Mouse (Mus musculus) neural tube, embryonic 15.5 days (tissue): ENCODE data around the gene Slbp. TPM values are rescaled to one million over a fixed set of nuclear protein-coding genes. Genes with fewer than 3 reads are reported as not detected.

Experiments
- ATAC-seq: fragments of 200-750 bp; cut with Nextera tagmentation; 2 replicates; pipeline ENCODE4 v1.8.0; 2017; ENCODE audit warnings: mild to moderate bottlenecking, moderate TSS enrichment, moderate library complexity; ENCODE audit not compliant: low FRiP score
- H3K27ac ChIP-seq: fragments of 300-500 bp; sonication (generic); replicated peaks from 2 replicates; pipeline ENCODE4 v1.5.1; 2015; ENCODE audit warnings: mild to moderate bottlenecking, inconsistent platforms
- H3K27me3 ChIP-seq: fragments of 300-500 bp; sonication (generic); replicated peaks from 2 replicates; pipeline ENCODE4 v1.6.1; 2015; ENCODE audit warnings: inconsistent platforms
- H3K36me3 ChIP-seq: fragments of 300-500 bp; sonication (generic); 2 replicates; pipeline ENCODE4 v1.6.1; 2015; ENCODE audit warnings: inconsistent platforms
- H3K4me1 ChIP-seq: fragments of 300-500 bp; sonication (generic); 2 replicates; pipeline ENCODE4 v1.6.1; 2015; ENCODE audit warnings: inconsistent platforms
- H3K4me2 ChIP-seq: fragments of 300-500 bp; sonication (generic); 2 replicates; pipeline ENCODE4 v1.6.1; 2015; ENCODE audit warnings: inconsistent platforms, mild to moderate bottlenecking, moderate library complexity
- H3K4me3 ChIP-seq: fragments of 300-500 bp; sonication (generic); replicated peaks from 2 replicates; pipeline ENCODE4 v1.5.1; 2015; ENCODE audit warnings: mild to moderate bottlenecking, inconsistent platforms
- H3K9ac ChIP-seq: fragments of 300-500 bp; sonication (generic); replicated peaks from 2 replicates; pipeline ENCODE4 v1.6.1; 2015; ENCODE audit warnings: mild to moderate bottlenecking, inconsistent platforms
- H3K9me3 ChIP-seq: fragments of 300-500 bp; sonication (generic); replicated peaks from 2 replicates; pipeline ENCODE4 v1.6.1; 2016; ENCODE audit warnings: inconsistent platforms
- WGBS: fragments of 180-500 bp; shearing (Covaris S2); methylation state at CpG from one replicate; pipeline ENCODE4 v1.1.7; 2015; ENCODE audit warnings: mixed read lengths; 5-methylcytosine and 5-hydroxymethylcytosine counted together
- polyA plus RNA-seq: library from polyadenylated mRNA; unstranded; fragments of >200 nt; fragmentation: Nextera tagmentation; extraction: Ambion mirVana; gene quantifications from 2 replicates; pipeline ENCODE4 v1.2.1, GENCODE M21; 2015

The Slbp gene
- polyA plus RNA-seq = 120 and 157 TPM in 2 replicates

DNA sequence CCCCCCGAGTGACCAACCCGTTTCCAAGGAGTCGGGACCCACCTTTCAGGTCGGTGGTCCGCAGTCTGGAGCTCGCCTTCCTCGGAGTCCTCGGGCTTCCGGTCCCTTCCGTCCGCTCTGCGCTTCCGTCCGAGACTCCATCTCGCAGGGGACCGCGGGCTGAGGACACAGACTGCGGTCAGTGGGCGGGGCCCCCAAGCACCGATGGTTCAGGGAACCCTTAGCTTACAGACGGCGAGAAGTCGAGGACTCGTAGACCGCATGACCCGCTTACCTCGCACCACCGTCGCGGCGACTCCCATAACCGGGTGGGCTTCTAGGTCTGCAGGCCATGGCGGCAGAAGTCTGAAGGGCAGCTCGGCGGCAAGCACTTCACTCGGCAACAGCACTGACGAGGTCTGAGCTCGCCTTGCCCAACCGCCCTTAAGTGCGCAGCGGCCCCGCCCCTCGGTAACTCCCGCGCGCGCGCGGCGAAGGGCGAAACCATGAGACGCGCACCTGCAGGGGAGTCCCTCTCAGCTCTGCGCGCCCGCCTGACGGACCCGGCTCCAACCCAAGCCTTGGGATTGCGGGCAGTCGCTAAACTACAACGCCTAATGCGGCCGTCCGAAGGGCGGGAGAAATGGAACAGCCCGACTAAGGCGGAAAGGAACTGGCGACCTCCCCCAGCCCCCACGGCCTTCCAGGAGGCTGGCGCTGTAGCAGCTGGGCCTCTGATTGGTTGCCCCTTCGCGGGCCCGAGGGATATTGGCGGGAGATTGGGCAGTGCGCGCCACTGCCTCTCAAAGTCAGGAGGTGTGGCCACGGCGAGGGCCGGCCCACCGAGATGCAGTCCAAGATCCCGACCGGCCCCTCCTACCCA, at the start of gene Slbp:
Gene Slbp (minus strand): TSS at position 654 of the 862 bp plus-strand sequence.
- WGBS = under 1% methylated on average over 82 of the region's 82 CpGs

DNA sequence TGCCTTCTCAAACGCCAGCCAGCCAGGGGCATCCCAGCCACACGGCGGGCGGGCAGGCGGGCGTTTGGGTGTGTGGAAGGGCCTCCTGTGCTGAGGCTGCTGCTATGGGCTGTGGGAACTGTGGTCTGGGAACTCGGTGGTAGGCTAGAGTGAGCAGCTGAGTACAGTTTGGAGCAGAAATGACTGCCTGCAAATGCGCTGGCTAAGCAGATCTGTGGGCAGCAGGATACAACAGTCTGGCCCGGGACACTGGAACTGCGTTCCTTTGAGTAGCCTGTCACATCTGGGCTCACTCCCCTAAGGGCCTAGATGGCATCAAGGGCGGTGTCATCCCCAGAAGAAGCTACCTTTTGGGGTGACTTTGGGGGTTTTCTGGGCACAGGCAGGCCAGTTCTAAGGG, 49.5 kb upstream of the Slbp start:
- no peaks in the 10 kb centered on the region for H3K9me3 ChIP-seq
- H3K27ac ChIP-seq = 0 out of 2 replicates have a peak overlapping the region, but pooled peaks have one; percentile 5
- 84% methylated on average over 11 of the region's 11 CpGs for WGBS
- H3K4me3 ChIP-seq = no peak overlapping the region
- H3K4me2 ChIP-seq = no peak overlapping the region
- no peak overlapping the region for H3K9ac ChIP-seq
- no peaks in the 10 kb centered on the region for H3K36me3 ChIP-seq
- no peaks in the 10 kb centered on the region; the same call in 1 of the 2 replicates for H3K27me3 ChIP-seq
- no peak for ATAC-seq
- H3K4me1 ChIP-seq = peaks cover 46% of the 10 kb centered on the region

More for the DNA sequence above, at the start of gene Slbp:
- Histone ChIP-seq H3K27me3 (no peaks in the 10 kb centered on the region), H3K4me2 (peak within 1 kb of the TSS; percentile 68), H3K4me1 (peaks cover 50% of the 10 kb centered on the region), H3K36me3 (peaks cover 32% of the 10 kb centered on the region), H3K27ac (peak within 1 kb of the TSS; percentile 99), H3K9me3 (no peaks in the 10 kb centered on the region), H3K4me3 (peak within 1 kb of the TSS; percentile 85), H3K9ac (peak within 1 kb of the TSS; percentile 85)
- ATAC-seq = peak; percentile 95

DNA sequence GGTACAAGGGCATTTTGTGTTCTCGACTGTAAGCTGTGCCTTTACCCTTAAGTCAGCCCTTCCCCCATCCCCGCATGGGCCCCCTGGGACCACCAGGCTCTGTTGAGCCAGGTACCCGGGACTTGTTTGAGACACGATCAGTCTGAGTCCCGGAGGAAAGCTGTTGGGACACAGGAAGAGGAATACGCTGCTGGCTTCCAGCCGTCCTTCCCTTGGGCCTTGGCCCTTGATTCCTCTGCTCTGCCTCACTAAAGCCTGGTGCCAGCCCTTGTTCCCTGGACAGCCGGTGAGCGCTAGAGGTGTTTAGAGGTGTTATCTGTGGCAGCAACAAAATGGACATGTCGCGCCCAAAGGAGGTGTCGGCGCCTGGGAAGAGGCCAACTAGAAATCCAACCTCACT, 47.6 kb upstream of the Slbp start:
- Histone ChIP-seq H3K4me3 (no peak overlapping the region), H3K27ac (no peak overlapping the region), H3K27me3 (peaks cover 9% of the 10 kb centered on the region), H3K4me1 (peaks cover 55% of the 10 kb centered on the region), H3K9me3 (no peaks in the 10 kb centered on the region), H3K4me2 (no peak overlapping the region), H3K9ac (no peak overlapping the region), H3K36me3 (no peaks in the 10 kb centered on the region)
- 62% methylated on average over 13 of the region's 13 CpGs for WGBS
- no peak for ATAC-seq

DNA sequence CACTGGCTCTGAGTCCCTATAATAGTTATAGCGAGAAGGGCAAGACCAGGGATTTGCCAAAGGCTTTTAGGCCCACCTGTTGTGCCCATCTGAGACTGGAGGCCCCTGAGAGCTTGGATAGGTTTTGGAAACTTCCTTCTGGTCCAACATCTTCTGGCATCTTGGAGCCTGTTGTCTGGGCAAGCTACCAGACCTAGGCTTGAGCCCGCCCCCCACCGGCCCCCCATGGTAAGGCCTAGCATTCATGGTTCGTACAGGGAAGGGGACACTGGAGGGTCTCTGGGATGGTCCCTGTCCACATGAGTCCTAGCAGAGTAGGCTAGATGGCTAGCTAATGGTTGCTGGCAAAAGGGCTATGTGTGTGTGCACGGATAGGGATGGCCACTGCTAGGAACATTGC, 46.3 kb upstream of the Slbp start:
- H3K4me2 ChIP-seq = no peak overlapping the region
- no peaks in the 10 kb centered on the region for H3K9me3 ChIP-seq
- H3K4me1 ChIP-seq = peaks cover 56% of the 10 kb centered on the region
- no peak overlapping the region for H3K9ac ChIP-seq
- 83% methylated on average over 5 of the region's 5 CpGs for WGBS
- H3K36me3 ChIP-seq = no peaks in the 10 kb centered on the region
- H3K4me3 ChIP-seq = no peak overlapping the region
- H3K27ac ChIP-seq = peak overlapping the region; percentile 56; the same call in 1 of the 2 replicates
- peaks cover 18% of the 10 kb centered on the region for H3K27me3 ChIP-seq
- no peak for ATAC-seq

DNA sequence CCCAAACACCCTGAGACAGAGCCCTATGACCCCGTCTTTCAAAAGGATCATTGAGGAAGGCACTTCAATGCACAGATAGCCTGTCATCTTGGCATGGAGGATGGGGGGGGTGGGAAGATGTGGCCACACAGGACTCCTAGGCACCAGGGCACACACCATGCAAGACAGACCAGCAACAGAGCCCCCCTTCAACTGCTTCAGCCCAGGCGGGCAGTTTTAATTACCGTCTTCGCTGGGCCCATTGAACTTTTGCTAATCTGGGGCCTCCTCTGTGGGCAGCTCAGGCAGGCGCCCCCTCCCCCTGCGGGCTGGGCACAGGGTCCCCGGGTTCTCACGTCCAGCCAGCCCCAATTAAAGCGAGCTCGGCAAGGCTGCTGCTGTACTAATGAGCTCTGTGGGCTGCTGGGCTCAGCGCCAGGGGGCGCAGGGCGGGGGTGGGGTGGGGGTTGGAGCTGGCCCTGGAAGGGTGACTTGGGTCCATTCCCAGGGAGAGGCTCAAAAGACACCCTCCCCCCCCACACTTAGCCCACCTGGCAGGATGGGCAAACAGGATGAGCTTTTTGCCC, 45.7 kb upstream of the Slbp start:
- Histone ChIP-seq H3K9me3 (no peaks in the 10 kb centered on the region), H3K4me3 (no peak overlapping the region), H3K9ac (no peak overlapping the region), H3K4me1 (peaks cover 56% of the 10 kb centered on the region), H3K36me3 (no peaks in the 10 kb centered on the region), H3K4me2 (no peak overlapping the region), H3K27ac (peak overlapping the region; percentile 56), H3K27me3 (peaks cover 22% of the 10 kb centered on the region)
- peak; percentile 42 for ATAC-seq
- WGBS = 22% methylated on average over 12 of the region's 13 CpGs

DNA sequence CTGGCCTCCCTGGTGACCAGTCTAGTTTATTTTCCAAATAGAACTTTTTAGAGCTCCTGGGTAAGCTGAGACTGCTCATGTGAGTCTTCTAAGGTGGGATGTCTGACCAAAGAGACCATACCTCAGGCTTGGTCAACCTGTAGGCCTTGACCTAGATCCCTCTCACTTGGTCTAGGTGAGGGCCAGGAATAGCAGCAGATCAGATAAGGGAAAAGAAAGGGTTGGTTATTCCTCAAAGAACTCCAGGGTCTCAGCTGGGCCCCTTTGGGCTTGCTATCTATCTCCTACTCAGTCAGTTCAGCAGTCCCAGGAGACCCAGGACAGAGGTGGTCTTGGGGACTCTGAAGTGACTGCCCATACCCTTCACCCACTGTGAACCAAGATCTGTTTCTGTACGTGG, 45.2 kb upstream of the Slbp start:
- H3K4me1 ChIP-seq = peaks cover 59% of the 10 kb centered on the region
- peak overlapping the region; percentile 52 for H3K27ac ChIP-seq
- WGBS = 33% methylated on average over 1 of the region's 1 CpGs

DNA sequence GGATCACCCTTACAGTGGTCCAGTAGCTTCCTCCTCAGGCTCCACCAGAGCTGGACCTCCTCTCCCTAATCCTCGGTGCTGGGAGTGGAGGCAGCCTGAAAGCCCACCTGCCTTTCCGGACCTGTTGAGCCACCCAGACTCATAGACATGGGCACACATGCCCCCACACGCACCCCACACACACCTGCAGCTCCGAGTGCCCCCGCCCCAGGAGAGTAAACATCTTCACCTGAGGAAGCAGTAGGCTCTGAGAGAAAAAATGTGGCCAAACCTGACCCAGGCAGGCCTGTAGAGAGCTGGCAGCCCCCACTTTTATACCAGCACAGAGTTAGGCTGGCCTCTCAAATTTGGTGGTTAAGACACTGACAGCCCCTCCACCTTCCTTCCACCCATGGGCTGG, 44.1 kb upstream of the Slbp start:
- 64% methylated on average over 5 of the region's 5 CpGs for WGBS
- Histone ChIP-seq H3K9ac (no peak overlapping the region), H3K36me3 (no peaks in the 10 kb centered on the region), H3K27me3 (peaks cover 28% of the 10 kb centered on the region), H3K27ac (no peak overlapping the region), H3K4me1 (peaks cover 66% of the 10 kb centered on the region), H3K4me2 (no peak overlapping the region), H3K4me3 (no peak overlapping the region), H3K9me3 (no peaks in the 10 kb centered on the region)
- no peak for ATAC-seq

More for the DNA sequence above, 45.2 kb upstream of the Slbp start:
- H3K4me3 ChIP-seq = no peak overlapping the region
- H3K9me3 ChIP-seq = no peaks in the 10 kb centered on the region
- peaks cover 24% of the 10 kb centered on the region for H3K27me3 ChIP-seq
- H3K36me3 ChIP-seq = no peaks in the 10 kb centered on the region
- ATAC-seq = no peak
- H3K9ac ChIP-seq = no peak overlapping the region
- no peak overlapping the region for H3K4me2 ChIP-seq

DNA sequence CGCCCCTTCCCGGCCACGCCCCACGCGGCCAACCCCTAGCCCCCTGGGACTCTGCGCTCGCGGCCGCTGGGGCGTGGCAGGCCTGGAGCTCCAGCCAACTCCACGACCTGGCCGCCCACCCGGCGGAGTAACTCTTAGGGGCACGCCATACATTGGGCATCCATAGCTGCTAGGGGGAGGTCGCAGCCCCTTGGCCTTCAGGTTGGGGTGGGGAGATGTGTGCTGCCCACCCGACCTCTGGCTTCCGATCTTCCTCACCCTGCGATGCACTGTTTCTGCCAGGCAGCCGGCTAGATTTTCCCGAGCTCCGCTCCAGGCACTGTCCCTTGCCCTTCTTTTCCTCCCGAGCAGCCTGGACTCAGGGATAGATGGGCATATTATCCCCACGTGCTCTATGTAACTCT, 43.3 kb upstream of the Slbp start:
- Histone ChIP-seq H3K4me2 (peak overlapping the region; percentile 83), H3K4me3 (peak overlapping the region; percentile 43), H3K4me1 (peaks cover 65% of the 10 kb centered on the region), H3K27me3 (peaks cover 28% of the 10 kb centered on the region), H3K9me3 (no peaks in the 10 kb centered on the region), H3K27ac (peak overlapping the region; percentile 57), H3K9ac (peak overlapping the region; percentile 44), H3K36me3 (no peaks in the 10 kb centered on the region)
- no peak; the same call in 1 of the 2 replicates for ATAC-seq
- 3% methylated on average over 23 of the region's 24 CpGs for WGBS

DNA sequence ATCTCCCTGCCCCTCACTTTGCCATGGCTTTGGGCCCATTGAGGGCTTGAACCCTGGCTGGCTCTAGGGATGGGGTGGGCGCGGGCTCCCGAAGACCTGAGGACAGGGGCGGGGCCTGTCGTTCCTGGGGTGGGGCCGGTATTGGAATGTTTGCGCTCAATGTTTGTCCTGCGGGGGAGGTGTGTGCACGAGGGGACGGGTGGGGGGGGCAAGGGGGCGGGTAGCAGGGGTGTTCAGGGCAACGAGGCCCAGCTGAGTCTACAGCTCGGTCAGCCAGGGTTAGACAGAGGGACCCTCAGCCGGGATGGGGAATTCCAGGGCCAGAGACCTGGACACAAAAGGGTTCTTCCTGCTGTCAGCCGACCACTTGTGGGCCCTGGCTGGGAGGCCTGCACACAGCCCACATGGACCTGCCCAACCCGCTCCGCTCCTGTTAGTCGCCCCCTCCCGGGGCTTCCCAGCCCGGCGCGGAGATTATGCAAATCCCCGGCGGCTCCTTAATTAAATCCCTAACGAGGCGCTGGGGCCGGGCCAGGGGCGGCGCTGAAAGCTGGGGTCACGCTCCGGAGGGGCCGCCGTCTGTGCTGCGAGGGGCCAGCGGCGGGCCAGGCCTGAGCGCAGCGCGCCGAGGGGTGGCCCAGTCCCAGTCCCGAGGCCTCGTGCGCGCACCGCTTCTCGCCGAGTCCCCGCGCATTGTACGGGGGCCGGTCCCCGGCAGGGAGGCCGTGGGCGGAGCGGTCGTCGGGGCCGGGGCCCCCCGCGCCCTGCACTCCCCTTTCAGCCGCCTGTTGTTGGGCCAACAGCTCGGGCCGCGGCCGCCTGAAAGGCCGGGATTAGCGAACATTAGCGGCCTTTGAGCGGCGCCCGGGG, 42.7 kb upstream of the Slbp start:
- Histone ChIP-seq H3K4me1 (peaks cover 64% of the 10 kb centered on the region), H3K4me2 (peak overlapping the region; percentile 83), H3K27me3 (peaks cover 28% of the 10 kb centered on the region), H3K9ac (peak overlapping the region; percentile 44), H3K4me3 (peak overlapping the region; percentile 43), H3K27ac (peak overlapping the region; percentile 57), H3K36me3 (no peaks in the 10 kb centered on the region), H3K9me3 (no peaks in the 10 kb centered on the region)
- WGBS = 2% methylated on average over 67 of the region's 71 CpGs
- ATAC-seq = peak; percentile 52; the same call in 1 of the 2 replicates

DNA sequence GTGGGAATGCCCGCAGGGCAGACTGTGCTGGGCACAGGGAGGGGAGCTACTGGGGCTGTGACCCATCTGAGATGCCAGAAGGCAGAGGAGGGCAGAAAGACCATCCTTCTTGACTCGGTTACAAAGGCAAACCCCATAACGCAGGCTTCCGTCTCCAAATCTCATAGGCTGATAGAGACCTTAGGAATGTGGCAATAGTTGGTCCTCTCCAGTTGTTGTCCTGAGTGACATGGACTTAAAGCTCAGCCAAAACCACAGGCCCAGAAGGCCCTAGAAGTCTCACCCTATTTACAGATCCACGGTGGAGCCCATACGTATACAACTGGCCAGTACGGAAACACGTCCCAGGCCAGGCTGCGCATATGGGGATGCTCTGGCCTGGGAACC, 42.1 kb upstream of the Slbp start:
- peak overlapping the region; percentile 83; the same call in 1 of the 2 replicates for H3K4me2 ChIP-seq
- no peaks in the 10 kb centered on the region for H3K36me3 ChIP-seq
- peaks cover 71% of the 10 kb centered on the region for H3K4me1 ChIP-seq
- H3K9ac ChIP-seq = no peak overlapping the region
- no peaks in the 10 kb centered on the region for H3K9me3 ChIP-seq
- 44% methylated on average over 9 of the region's 9 CpGs for WGBS
- peaks cover 28% of the 10 kb centered on the region for H3K27me3 ChIP-seq
- ATAC-seq = no peak
- H3K4me3 ChIP-seq = no peak overlapping the region
- H3K27ac ChIP-seq = peak overlapping the region; percentile 34

DNA sequence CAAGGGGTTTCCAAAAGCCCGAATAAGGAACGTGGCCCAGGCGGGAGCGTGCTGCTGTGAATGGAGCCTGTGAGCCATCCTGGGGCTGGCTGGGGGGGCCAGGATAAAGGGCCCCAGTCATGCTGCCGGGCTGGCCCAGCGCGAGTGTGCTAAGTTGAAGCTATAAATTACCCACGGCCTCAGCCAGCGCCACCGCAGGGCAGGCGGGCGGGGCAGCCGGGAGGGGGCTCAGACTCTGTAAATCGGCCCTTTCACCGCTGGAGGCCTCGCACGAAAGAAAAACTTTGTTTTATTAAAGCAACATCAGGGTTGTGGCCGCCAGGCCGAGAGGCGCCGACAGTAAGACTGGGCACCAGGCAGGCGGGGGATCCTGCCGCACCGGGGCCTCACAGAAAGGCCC, 40.0 kb upstream of the Slbp start:
- Histone ChIP-seq H3K9me3 (no peaks in the 10 kb centered on the region), H3K4me2 (peak overlapping the region; percentile 35), H3K4me1 (peaks cover 65% of the 10 kb centered on the region), H3K4me3 (no peak overlapping the region), H3K9ac (peak overlapping the region; percentile 14; the same call in 1 of the 2 replicates), H3K27ac (peak overlapping the region; percentile 76), H3K27me3 (peaks cover 28% of the 10 kb centered on the region), H3K36me3 (no peaks in the 10 kb centered on the region)
- peak; percentile 48; the same call in 1 of the 2 replicates for ATAC-seq
- WGBS = 3% methylated on average over 24 of the region's 24 CpGs
